ENCODE assay signal across 8 mouse cellular contexts in the genomic region with DNA sequence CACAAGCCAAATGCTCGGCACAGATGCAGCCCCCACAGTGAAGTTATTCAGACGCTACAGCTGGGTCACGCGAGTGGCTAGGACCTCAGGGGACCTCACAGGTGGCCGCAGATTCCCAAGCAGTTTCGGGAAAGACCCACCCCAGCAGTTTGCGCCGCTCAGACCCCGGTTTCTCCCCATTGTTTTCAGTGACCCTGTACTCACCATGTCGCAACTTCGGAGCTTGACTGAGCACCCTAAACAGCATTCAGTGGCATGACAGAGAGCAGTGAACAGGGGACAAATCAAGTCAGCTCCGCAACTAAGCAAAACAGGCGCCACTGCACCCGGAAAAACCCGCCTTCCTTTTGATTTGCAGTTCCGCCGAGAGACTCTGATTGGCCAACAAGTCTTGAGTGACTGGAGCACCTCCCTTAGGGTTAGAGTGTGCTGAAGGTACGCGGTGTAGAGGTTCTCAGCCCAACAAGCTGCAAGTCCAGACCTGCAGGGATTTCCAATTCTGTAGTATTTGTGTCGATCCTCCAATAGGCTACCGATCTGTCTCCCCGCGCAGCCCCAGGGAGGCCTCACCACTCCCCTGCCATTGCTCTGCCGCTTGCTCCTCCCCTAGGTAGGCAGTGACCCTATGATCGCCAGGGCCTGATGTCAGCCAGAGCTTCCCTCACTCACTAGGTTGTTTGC. TPM values are rescaled to one million over a fixed set of nuclear protein-coding genes. Genes with fewer than 3 reads are reported as not detected.
DNase-seq lines count a peak whose midpoint lies in the region; ATAC-seq and TF ChIP-seq lines count a peak whose summit lies in the region.
"Not testable (repeated sequence)": the region's sequence is repeated elsewhere in the genome, so short reads cannot be mapped to it uniquely, and the experiment has no call there.

A gene (minus strand): TSS at position 496 of the 681 bp plus-strand sequence.

- peak within 1 kb of the TSS; percentile 90 for H3K27ac ChIP-seq in ES-E14 (ENCODE audit: insufficient read depth, low read depth, low read length, poor library complexity, severe bottlenecking)
- H3K27ac ChIP-seq in forebrain, embryonic 15.5 days (replicated peaks); neural tube, embryonic 15.5 days (replicated peaks): not testable (repeated sequence)
- peak within 1 kb of the TSS; percentile 67; the same call in 1 of the 2 replicates for H3K27ac ChIP-seq in layer of hippocampus, adult 2 months

- intact Hi-C loops in heart, postnatal 36 days (cut with DNase I), result not testable (repeated sequence)

- H3K4me2 ChIP-seq in forebrain, embryonic 15.5 days (replicated peaks), result peak within 1 kb of the TSS; percentile 65
- H3K4me2 ChIP-seq in neural tube, embryonic 15.5 days, result peak within 1 kb of the TSS; percentile 76

- H3K4me3 ChIP-seq in ES-E14 (ENCODE audit: insufficient read depth in 1 of 2, low read depth in 1 of 2, low read length in 2 of 2, poor library complexity in 1 of 2, severe bottlenecking in 1 of 2), result peak within 1 kb of the TSS; percentile 97 to 99
- H3K4me3 ChIP-seq in forebrain, embryonic 15.5 days, result peak within 1 kb of the TSS; percentile 57
- H3K4me3 ChIP-seq in layer of hippocampus, adult 2 months, result peak within 1 kb of the TSS; percentile 56
- H3K4me3 ChIP-seq in lung, adult 2 months (replicated peaks; ENCODE audit: extremely low read depth, low read depth, low read length), result peak within 1 kb of the TSS; percentile 94
- peak within 1 kb of the TSS; percentile 56 for H3K4me3 ChIP-seq in neural tube, embryonic 15.5 days (replicated peaks)

- DNase-seq in ES-E14 (ENCODE audit: low read depth, low spot score), result peak; percentile 47
- peak; percentile 79 for DNase-seq in cerebellum, adult 11-12 months
- DNase-seq in heart, postnatal 36 days, result peak; percentile 65 to 74
- peak; percentile 54 to 60 for DNase-seq in layer of hippocampus, adult 2 months (ENCODE audit: low spot score in 2 of 2)
- DNase-seq in lung, adult 2 months, result peak; percentile 78
- DNase-seq in thymus, adult 18-20 months, result peak; percentile 56 to 64

- H3K9me3 ChIP-seq in ES-E14 (ENCODE audit: control insufficient read depth, insufficient read depth, low read depth, low read length); forebrain, embryonic 15.5 days; neural tube, embryonic 15.5 days (replicated peaks): not testable (repeated sequence)

- peak within 1 kb of the TSS; percentile 91 for H3K9ac ChIP-seq in ES-E14 (ENCODE audit: insufficient read depth, low read depth, low read length, poor library complexity, severe bottlenecking)
- peak within 1 kb of the TSS; percentile 51 for H3K9ac ChIP-seq in forebrain, embryonic 15.5 days (replicated peaks)
- H3K9ac ChIP-seq in neural tube, embryonic 15.5 days (replicated peaks), result peak within 1 kb of the TSS; percentile 46

- in situ Hi-C loops in ES-E14 (cut with MboI; ENCODE audit: low sequenced_read_pairs in 2 of 2, unreplicated experiment in 2 of 2), result not testable (repeated sequence)

- TF ChIP-seq CTCF in layer of hippocampus, adult 2 months (conservative IDR thresholded peaks at IDR 0.05); lung, adult 2 months (IDR thresholded peaks at IDR 0.05; ENCODE audit: insufficient read depth, low read length): not testable (repeated sequence)

- H3K4me1 ChIP-seq in ES-E14 (ENCODE audit: control insufficient read depth in 2 of 2, insufficient read depth in 2 of 2, low read length in 2 of 2, poor library complexity in 1 of 2); forebrain, embryonic 15.5 days; lung, adult 2 months (ENCODE audit: control insufficient read depth, insufficient read depth, low read length); neural tube, embryonic 15.5 days: not testable (repeated sequence)

- under 1% methylated on average over 25 of the region's 25 CpGs for WGBS in forebrain, embryonic 15.5 days
- WGBS in lung, adult 2 months, result under 1% methylated on average over 25 of the region's 25 CpGs
- WGBS in neural tube, embryonic 15.5 days, result under 1% methylated on average over 25 of the region's 25 CpGs

- H3K36me3 ChIP-seq in ES-E14 (ENCODE audit: control insufficient read depth, insufficient read depth, low read length, poor library complexity, severe bottlenecking); forebrain, embryonic 15.5 days; neural tube, embryonic 15.5 days: not testable (repeated sequence)

- TF ChIP-seq POLR2A in lung, adult 2 months (IDR thresholded peaks at IDR 0.05; ENCODE audit: borderline replicate concordance, extremely low read depth, low read depth, low read length), result not testable (repeated sequence)

- peak; percentile 98 for ATAC-seq in forebrain, embryonic 15.5 days (replicated peaks)
- peak; percentile 96 for ATAC-seq in neural tube, embryonic 15.5 days (ENCODE audit: low FRiP score)

- not testable (repeated sequence) for H3K27me3 ChIP-seq in forebrain, embryonic 15.5 days; neural tube, embryonic 15.5 days (replicated peaks)

RNA-seq across cellular contexts. Expression of the gene that starts here (rescaled TPM):
- 11.3 and 11.7 TPM in 2 replicates for total RNA-seq in ES-E14 (2012; rRNA removed)
- 4.7 and 5.2 TPM in 2 replicates for polyA plus RNA-seq in forebrain, embryonic 15.5 days (2015; fragmentation: Nextera tagmentation; extraction: Ambion mirVana)
- total RNA-seq in heart, postnatal 36 days (2021), result 1 to 10 TPM; 1.4 to 1.8 TPM
- 1 to 10 TPM; 2.8 to 3.8 TPM for total RNA-seq in layer of hippocampus, adult 2 months (2021)
- 0.91 and 1.3 TPM in 2 replicates for polyA plus RNA-seq in lung, adult 2 months (2012; rRNA removed)
- polyA plus RNA-seq in neural tube, embryonic 15.5 days (2015; fragmentation: Nextera tagmentation; extraction: Ambion mirVana), result 5.1 and 5.3 TPM in 2 replicates
